Mouse (Mus musculus): ENCODE results near the gene Fxyd5.

Fxyd5 gene

GRCm38 (mm10) chr7:31060621-31061010 is 18.3 kb upstream of the Fxyd5 start:
- no peak for DNase-seq (ENCODE audit: low spot score)

- DNase-seq (ENCODE audit: low spot score): no peak
Observed at GRCm38 (mm10) chr7:31059919-31060620, 17.8 kb upstream of the Fxyd5 start.

- DNase-seq (ENCODE audit: low spot score): peak; percentile 42
Observed at GRCm38 (mm10) chr7:31059108-31059507, 16.8 kb upstream of the Fxyd5 start, which contains the start of gene Lgi4. Lgi4 (plus strand) TSS chr7:31059342.

GRCm38 (mm10) chr7:31058211-31058610 is 15.9 kb upstream of the Fxyd5 start:
- DNase-seq (ENCODE audit: low spot score): no peak

- no peak for DNase-seq (ENCODE audit: low spot score)
Observed at GRCm38 (mm10) chr7:31057730-31058129, 15.4 kb upstream of the Fxyd5 start.

- DNase-seq (ENCODE audit: low spot score): no peak
Observed at GRCm38 (mm10) chr7:31057071-31057470, 14.8 kb upstream of the Fxyd5 start, which contains the start of gene Fxyd1. Fxyd1 (minus strand) TSS chr7:31057199.

GRCm38 (mm10) chr7:31056448-31056847 is 14.2 kb upstream of the Fxyd5 start:
- DNase-seq (ENCODE audit: low spot score): no peak

GRCm38 (mm10) chr7:31055883-31056282 is 13.6 kb upstream of the Fxyd5 start:
- no peak for DNase-seq (ENCODE audit: low spot score)

GRCm38 (mm10) chr7:31055354-31055824 is 13.1 kb upstream of the Fxyd5 start:
- DNase-seq (ENCODE audit: low spot score): no peak

GRCm38 (mm10) chr7:31054661-31055320 is 12.5 kb upstream of the Fxyd5 start:
- no peak for DNase-seq (ENCODE audit: low spot score)

GRCm38 (mm10) chr7:31053882-31054447 is 11.7 kb upstream of the Fxyd5 start:
- DNase-seq (ENCODE audit: low spot score): no peak

GRCm38 (mm10) chr7:31052636-31053434 is 10.6 kb upstream of the Fxyd5 start:
- no peak for DNase-seq (ENCODE audit: low spot score)

- no peak for DNase-seq (ENCODE audit: low spot score)
Observed at GRCm38 (mm10) chr7:31052251-31052635, 10.0 kb upstream of the Fxyd5 start.

- no peak for DNase-seq (ENCODE audit: low spot score)
Observed at GRCm38 (mm10) chr7:31051321-31052021, 9.2 kb upstream of the Fxyd5 start, which contains the start of gene Fxyd7. Fxyd7 (minus strand) TSS chr7:31051467.

GRCm38 (mm10) chr7:31050921-31051320 is 8.6 kb upstream of the Fxyd5 start:
- no peak for DNase-seq (ENCODE audit: low spot score)

GRCm38 (mm10) chr7:31050487-31050886 is 8.2 kb upstream of the Fxyd5 start:
- no peak for DNase-seq (ENCODE audit: low spot score)

GRCm38 (mm10) chr7:31049846-31050281 is 7.6 kb upstream of the Fxyd5 start:
- no peak for DNase-seq (ENCODE audit: low spot score)

GRCm38 (mm10) chr7:31049135-31049845 is 7.0 kb upstream of the Fxyd5 start:
- no peak for DNase-seq (ENCODE audit: low spot score)

- peak; percentile 40 for DNase-seq (ENCODE audit: low spot score)
Observed at GRCm38 (mm10) chr7:31041662-31042315, 492 bp downstream of the Fxyd5 start.

GRCm38 (mm10) chr7:31041023-31041407 is 1.3 kb downstream of the Fxyd5 start:
- no peak for DNase-seq (ENCODE audit: low spot score)
